Mouse (Mus musculus): Measurements from ENCODE around the gene Kncn. TPM values are rescaled to one million over a fixed set of nuclear protein-coding genes. Genes with fewer than 3 reads are reported as not detected.

Kncn gene
- total RNA-seq (2017), result not detected in 2 replicates

GRCm38 (mm10) chr4:115884022-115884421, at the start of gene Kncn:
Kncn (plus strand) TSS chr4:115884400.
- ATAC-seq (replicated peaks in 1 of 2; ENCODE audit: insufficient read depth in 1 of 2, low FRiP score in 2 of 2, low TSS enrichment in 1 of 2, low read depth in 1 of 2, poor library complexity in 2 of 2, severe bottlenecking in 2 of 2), result no peak

- ATAC-seq (replicated peaks in 1 of 2; ENCODE audit: insufficient read depth in 1 of 2, low FRiP score in 2 of 2, low TSS enrichment in 1 of 2, low read depth in 1 of 2, poor library complexity in 2 of 2, severe bottlenecking in 2 of 2), result no peak
These were observed 48.6 kb upstream of the Kncn start for GRCm38 (mm10) chr4:115835576-115835975.

- ATAC-seq (replicated peaks in 1 of 2; ENCODE audit: insufficient read depth in 1 of 2, low FRiP score in 2 of 2, low TSS enrichment in 1 of 2, low read depth in 1 of 2, poor library complexity in 2 of 2, severe bottlenecking in 2 of 2), result no peak
These were observed 46.0 kb upstream of the Kncn start for GRCm38 (mm10) chr4:115838196-115838595.

- peak; percentile 97 to 99 for ATAC-seq (replicated peaks in 1 of 2; ENCODE audit: insufficient read depth in 1 of 2, low FRiP score in 2 of 2, low TSS enrichment in 1 of 2, low read depth in 1 of 2, poor library complexity in 2 of 2, severe bottlenecking in 2 of 2)
These were observed 45.2 kb upstream of the Kncn start, which contains the start of gene Mknk1 for GRCm38 (mm10) chr4:115838696-115839641. Mknk1 (plus strand) TSS chr4:115839198.

- no peak for ATAC-seq (replicated peaks in 1 of 2; ENCODE audit: insufficient read depth in 1 of 2, low FRiP score in 2 of 2, low TSS enrichment in 1 of 2, low read depth in 1 of 2, poor library complexity in 2 of 2, severe bottlenecking in 2 of 2)
These were observed 44.2 kb upstream of the Kncn start for GRCm38 (mm10) chr4:115839956-115840355.

GRCm38 (mm10) chr4:115840842-115841241, 43.4 kb upstream of the Kncn start:
- no peak for ATAC-seq (replicated peaks in 1 of 2; ENCODE audit: insufficient read depth in 1 of 2, low FRiP score in 2 of 2, low TSS enrichment in 1 of 2, low read depth in 1 of 2, poor library complexity in 2 of 2, severe bottlenecking in 2 of 2)

- no peak for ATAC-seq (replicated peaks in 1 of 2; ENCODE audit: insufficient read depth in 1 of 2, low FRiP score in 2 of 2, low TSS enrichment in 1 of 2, low read depth in 1 of 2, poor library complexity in 2 of 2, severe bottlenecking in 2 of 2)
These were observed 37.5 kb upstream of the Kncn start for GRCm38 (mm10) chr4:115846656-115847055.

- ATAC-seq (replicated peaks in 1 of 2; ENCODE audit: insufficient read depth in 1 of 2, low FRiP score in 2 of 2, low TSS enrichment in 1 of 2, low read depth in 1 of 2, poor library complexity in 2 of 2, severe bottlenecking in 2 of 2), result peak; percentile 75 to 89
These were observed 36.8 kb upstream of the Kncn start for GRCm38 (mm10) chr4:115847377-115847776.

- ATAC-seq (replicated peaks in 1 of 2; ENCODE audit: insufficient read depth in 1 of 2, low FRiP score in 2 of 2, low TSS enrichment in 1 of 2, low read depth in 1 of 2, poor library complexity in 2 of 2, severe bottlenecking in 2 of 2), result no peak
These were observed 36.1 kb upstream of the Kncn start for GRCm38 (mm10) chr4:115848083-115848482.

- peak; percentile 48 to 63 for ATAC-seq (replicated peaks in 1 of 2; ENCODE audit: insufficient read depth in 1 of 2, low FRiP score in 2 of 2, low TSS enrichment in 1 of 2, low read depth in 1 of 2, poor library complexity in 2 of 2, severe bottlenecking in 2 of 2)
These were observed 35.1 kb upstream of the Kncn start for GRCm38 (mm10) chr4:115848990-115849677.

- ATAC-seq (replicated peaks in 1 of 2; ENCODE audit: insufficient read depth in 1 of 2, low FRiP score in 2 of 2, low TSS enrichment in 1 of 2, low read depth in 1 of 2, poor library complexity in 2 of 2, severe bottlenecking in 2 of 2), result no peak
These were observed 34.1 kb upstream of the Kncn start for GRCm38 (mm10) chr4:115850111-115850510.

GRCm38 (mm10) chr4:115850631-115851030, 33.6 kb upstream of the Kncn start:
- ATAC-seq (replicated peaks in 1 of 2; ENCODE audit: insufficient read depth in 1 of 2, low FRiP score in 2 of 2, low TSS enrichment in 1 of 2, low read depth in 1 of 2, poor library complexity in 2 of 2, severe bottlenecking in 2 of 2), result no peak

GRCm38 (mm10) chr4:115851569-115851968, 32.6 kb upstream of the Kncn start:
- no peak for ATAC-seq (replicated peaks in 1 of 2; ENCODE audit: insufficient read depth in 1 of 2, low FRiP score in 2 of 2, low TSS enrichment in 1 of 2, low read depth in 1 of 2, poor library complexity in 2 of 2, severe bottlenecking in 2 of 2)

GRCm38 (mm10) chr4:115855100-115855499, 29.1 kb upstream of the Kncn start:
- ATAC-seq (replicated peaks in 1 of 2; ENCODE audit: insufficient read depth in 1 of 2, low FRiP score in 2 of 2, low TSS enrichment in 1 of 2, low read depth in 1 of 2, poor library complexity in 2 of 2, severe bottlenecking in 2 of 2), result no peak

- no peak for ATAC-seq (replicated peaks in 1 of 2; ENCODE audit: insufficient read depth in 1 of 2, low FRiP score in 2 of 2, low TSS enrichment in 1 of 2, low read depth in 1 of 2, poor library complexity in 2 of 2, severe bottlenecking in 2 of 2)
These were observed 28.6 kb upstream of the Kncn start for GRCm38 (mm10) chr4:115855609-115856008.

GRCm38 (mm10) chr4:115856282-115856681, 27.9 kb upstream of the Kncn start:
- ATAC-seq (replicated peaks in 1 of 2; ENCODE audit: insufficient read depth in 1 of 2, low FRiP score in 2 of 2, low TSS enrichment in 1 of 2, low read depth in 1 of 2, poor library complexity in 2 of 2, severe bottlenecking in 2 of 2), result no peak

GRCm38 (mm10) chr4:115857293-115857883, 26.8 kb upstream of the Kncn start:
- peak; percentile 69 to 90 for ATAC-seq (replicated peaks in 1 of 2; ENCODE audit: insufficient read depth in 1 of 2, low FRiP score in 2 of 2, low TSS enrichment in 1 of 2, low read depth in 1 of 2, poor library complexity in 2 of 2, severe bottlenecking in 2 of 2)

GRCm38 (mm10) chr4:115863352-115863751, 20.8 kb upstream of the Kncn start:
- ATAC-seq (replicated peaks in 1 of 2; ENCODE audit: insufficient read depth in 1 of 2, low FRiP score in 2 of 2, low TSS enrichment in 1 of 2, low read depth in 1 of 2, poor library complexity in 2 of 2, severe bottlenecking in 2 of 2), result no peak

Measured in hematopoietic stem cell, adult 5-6 weeks (primary cell).